10 mouse cellular contexts compared by ENCODE assay signal in genomic region chr5:139558917-139559660, GRCm38 (mm10). TPM values are rescaled to one million over a fixed set of nuclear protein-coding genes. Genes with fewer than 3 reads are reported as not detected.
A peak's percentile ranks its signal among the peaks of the same experiment; 100 is the strongest.
DNase-seq lines count a peak whose midpoint lies in the region; ATAC-seq and TF ChIP-seq lines count a peak whose summit lies in the region.
"Had no signal": no experiment of that assay in that cellular context is flagged by ENCODE, and none has a peak within 500 bp of the region (broad histone marks: within the 10 kb centered on the region; RNA-seq: fewer than 3 reads in every experiment).

No protein-coding gene starts in this region.

- no peak overlapping the region for H3K9ac ChIP-seq in heart, embryonic 11.5 days (ENCODE audit: low read depth, low read length)
- no peak overlapping the region for H3K9ac ChIP-seq in forebrain, postnatal 0 days
- H3K9ac ChIP-seq in midbrain, embryonic 14.5 days (replicated peaks; ENCODE audit: low read length): no peak overlapping the region

- no peak overlapping the region for H3K4me3 ChIP-seq in heart, embryonic 11.5 days (ENCODE audit: low read depth, low read length)
- no peak overlapping the region for H3K4me3 ChIP-seq in forebrain, postnatal 0 days (ENCODE audit: low read depth, low read length)
- H3K4me3 ChIP-seq in midbrain, embryonic 14.5 days (replicated peaks; ENCODE audit: low read depth, low read length): no peak overlapping the region

- H3K27me3 ChIP-seq in heart, embryonic 11.5 days (ENCODE audit: control insufficient read depth, insufficient read depth, low read length): peaks cover 88% of the 10 kb centered on the region
- H3K27me3 ChIP-seq in forebrain, postnatal 0 days (ENCODE audit: insufficient read depth, low read length): peaks cover 70% of the 10 kb centered on the region
- peaks cover 46% of the 10 kb centered on the region for H3K27me3 ChIP-seq in midbrain, embryonic 14.5 days (ENCODE audit: control insufficient read depth, insufficient read depth, low read length)

- ATAC-seq in heart, embryonic 11.5 days (replicated peaks; ENCODE audit: insufficient number of reproducible peaks, low FRiP score, low TSS enrichment): no peak; the same call in 1 of the 2 replicates
- peak; percentile 67 for ATAC-seq in forebrain, postnatal 0 days
- ATAC-seq in midbrain, embryonic 14.5 days (ENCODE audit: low FRiP score, low TSS enrichment): peak; percentile 66; the same call in 1 of the 2 replicates

- H3K27ac ChIP-seq in heart, embryonic 11.5 days (ENCODE audit: low read depth, low read length): no peak overlapping the region
- H3K27ac ChIP-seq in forebrain, postnatal 0 days (ENCODE audit: low read depth, low read length): no peak overlapping the region
- peak overlapping the region; percentile 60 for H3K27ac ChIP-seq in midbrain, embryonic 14.5 days (replicated peaks; ENCODE audit: low read depth, low read length)

- peaks cover 10% of the 10 kb centered on the region; the same call in 1 of the 2 replicates for H3K4me1 ChIP-seq in heart, embryonic 11.5 days (ENCODE audit: control insufficient read depth, insufficient read depth, low read length)
- no peaks in the 10 kb centered on the region for H3K4me1 ChIP-seq in forebrain, postnatal 0 days (ENCODE audit: insufficient read depth)
- H3K4me1 ChIP-seq in midbrain, embryonic 14.5 days (ENCODE audit: control insufficient read depth, insufficient read depth, low read length): peaks cover 38% of the 10 kb centered on the region

- no peak overlapping the region for H3K4me2 ChIP-seq in heart, embryonic 11.5 days
- no peak overlapping the region for H3K4me2 ChIP-seq in forebrain, postnatal 0 days (ENCODE audit: low read depth)
- H3K4me2 ChIP-seq in midbrain, embryonic 14.5 days (ENCODE audit: low read length): peak overlapping the region; percentile 36; the same call in 1 of the 2 replicates

- H3K36me3 ChIP-seq in heart, embryonic 11.5 days (ENCODE audit: control insufficient read depth, insufficient read depth, low read length): no peaks in the 10 kb centered on the region
- no peaks in the 10 kb centered on the region for H3K36me3 ChIP-seq in forebrain, postnatal 0 days (ENCODE audit: insufficient read depth)
- no peaks in the 10 kb centered on the region for H3K36me3 ChIP-seq in midbrain, embryonic 14.5 days (ENCODE audit: control insufficient read depth, insufficient read depth, low read length)

- no peaks in the 10 kb centered on the region for H3K9me3 ChIP-seq in heart, embryonic 11.5 days (replicated peaks; ENCODE audit: control insufficient read depth, low read length)
- no peaks in the 10 kb centered on the region for H3K9me3 ChIP-seq in forebrain, postnatal 0 days (ENCODE audit: low read length)
- no peaks in the 10 kb centered on the region for H3K9me3 ChIP-seq in midbrain, embryonic 14.5 days (ENCODE audit: control insufficient read depth, low read length)

- peak; percentile 92 for DNase-seq in heart, adult 11 months
- peak; percentile 54 for DNase-seq in ZHBTc4 (ENCODE audit: low read depth, low spot score)
- DNase-seq in forebrain, postnatal 0 days: peak; percentile 39
- DNase-seq in midbrain, embryonic 14.5 days: peak; percentile 79
- DNase-seq in layer of hippocampus, adult 11-12 months (ENCODE audit: low spot score): no peak
- no peak for DNase-seq in left cerebral cortex, adult 18-20 months (ENCODE audit: low spot score in 2 of 2)
- DNase-seq in adrenal gland, adult 2 months: no peak
- DNase-seq: gastrocnemius, postnatal 25 days; right cerebral cortex, postnatal 4 days had no signal

- TF ChIP-seq CTCF in forebrain, postnatal 0 days (IDR thresholded peaks at IDR 0.05; ENCODE audit: low read depth): no peak

- WGBS in heart, embryonic 11.5 days (ENCODE audit: insufficient replicate concordance): 6% methylated on average over 12 of the region's 12 CpGs
- 6% methylated on average over 12 of the region's 12 CpGs for WGBS in forebrain, postnatal 0 days
- WGBS in midbrain, embryonic 14.5 days: 6% methylated on average over 12 of the region's 12 CpGs

RNA-seq across cellular contexts. Expression of gene Uncx, which starts 15.8 kb away (rescaled TPM):
- 0.09 TPM in 1 of 2 replicates, not detected in the other for polyA plus RNA-seq in heart, embryonic 11.5 days (2014; fragmentation: Nextera tagmentation; extraction: Ambion mirVana)
- 3.4 and 5.8 TPM in 2 replicates for total RNA-seq in forebrain, postnatal 0 days (2014; rRNA removed)
- polyA plus RNA-seq in forebrain, postnatal 0 days (2015; fragmentation: Nextera tagmentation; extraction: Ambion mirVana): 0.93 and 2.8 TPM in 2 replicates
- polyA plus RNA-seq in midbrain, embryonic 14.5 days (2014; fragmentation: Nextera tagmentation; extraction: Ambion mirVana): 39.6 and 44.0 TPM in 2 replicates
- under 1 TPM; 0.23 to 0.30 TPM for total RNA-seq in left cerebral cortex, adult 18-20 months (2021)
- total RNA-seq in adrenal gland, adult 2 months (2021): not detected
- polyA plus RNA-seq in adrenal gland, adult 2 months (2012; rRNA removed): 0.04 TPM in 1 of 2 replicates, not detected in the other
- total RNA-seq: gastrocnemius, postnatal 25 days had no signal

Comparison
In these comparisons a context has a peak if more than half of its experiments do, and no peak if none do; other contexts are left out.
1. DNase-seq: peak in heart, adult 11 months (single experiment), ZHBTc4 (single experiment), forebrain, postnatal 0 days (single experiment) and midbrain, embryonic 14.5 days (single experiment); none in layer of hippocampus, adult 11-12 months (single experiment), left cerebral cortex, adult 18-20 months (0 of 2) and adrenal gland, adult 2 months (single experiment).
2. RNA of gene Uncx, which starts 15.8 kb away (polyA plus RNA-seq): 39.6 to 44.0 TPM in midbrain, embryonic 14.5 days; 0.93 to 2.8 TPM in forebrain, postnatal 0 days, 0.09 TPM in heart, embryonic 11.5 days and 0.04 TPM in adrenal gland, adult 2 months; every median in the first group is over 10 times any median in the second.